7 mouse cellular contexts compared by ENCODE assay signal in genomic region chr14:30550232-30551070, GRCm38 (mm10). TPM values are rescaled to one million over a fixed set of nuclear protein-coding genes. Genes with fewer than 3 reads are reported as not detected.
A peak's percentile ranks its signal among the peaks of the same experiment; 100 is the strongest.
DNase-seq lines count a peak whose midpoint lies in the region; ATAC-seq and TF ChIP-seq lines count a peak whose summit lies in the region.

No protein-coding gene starts in this region.

- H3K4me2 ChIP-seq in forebrain, embryonic 13.5 days, result peak overlapping the region; percentile 91
- H3K4me2 ChIP-seq in liver, embryonic 14.5 days (ENCODE audit: low read depth), result peak overlapping the region; percentile 100

- H3K9ac ChIP-seq in forebrain, embryonic 13.5 days, result peak overlapping the region; percentile 91
- peak overlapping the region; percentile 91 for H3K9ac ChIP-seq in liver, embryonic 14.5 days (replicated peaks)

- H3K4me3 ChIP-seq in forebrain, embryonic 13.5 days, result peak overlapping the region; percentile 86
- peak overlapping the region; percentile 67 to 95 for H3K4me3 ChIP-seq in liver, embryonic 14.5 days (ENCODE audit: insufficient read depth in 1 of 2, low read depth in 2 of 2, low read length in 2 of 2)

- no peak for TF ChIP-seq CTCF in liver, embryonic 14.5 days (IDR thresholded peaks at IDR 0.05; ENCODE audit: low read depth)

- H3K27ac ChIP-seq in forebrain, embryonic 13.5 days, result no peak overlapping the region
- peak overlapping the region; percentile 18 for H3K27ac ChIP-seq in liver, embryonic 14.5 days

- peak; percentile 10 for DNase-seq in 3T3-L1 (ENCODE audit: low read depth, low spot score)
- peak; percentile 51 for DNase-seq in 416B (ENCODE audit: low read depth)
- DNase-seq in liver, embryonic 14.5 days (ENCODE audit: low read depth in 3 of 3, low spot score in 3 of 3), result peak in 1 of 3 experiments; percentile 30
- no peak for DNase-seq in urinary bladder, postnatal 14 days (ENCODE audit: low spot score)
- no peak for DNase-seq in urinary bladder, postnatal 10 days (ENCODE audit: low spot score)
- no peak for DNase-seq in frontal cortex, postnatal 10 days (ENCODE audit: low spot score in 2 of 2)

- ATAC-seq in forebrain, embryonic 13.5 days, result no peak
- ATAC-seq in liver, embryonic 14.5 days (ENCODE audit: insufficient read depth), result no peak

- no peaks in the 10 kb centered on the region for H3K27me3 ChIP-seq in forebrain, embryonic 13.5 days
- no peaks in the 10 kb centered on the region for H3K27me3 ChIP-seq in liver, embryonic 14.5 days (ENCODE audit: control insufficient read depth, insufficient read depth, low read length)

- peaks cover 32% of the 10 kb centered on the region for H3K4me1 ChIP-seq in forebrain, embryonic 13.5 days
- peaks cover 31% of the 10 kb centered on the region in 2 experiments for H3K4me1 ChIP-seq in liver, embryonic 14.5 days (replicated peaks; ENCODE audit: control insufficient read depth in 2 of 2, insufficient read depth in 2 of 2, low read length in 1 of 2)

- peaks cover 10% of the 10 kb centered on the region; the same call in 1 of the 2 replicates for H3K36me3 ChIP-seq in forebrain, embryonic 13.5 days (ENCODE audit: poor library complexity, severe bottlenecking)
- no peaks in the 10 kb centered on the region; the same call in none of the 2 replicates for H3K36me3 ChIP-seq in liver, embryonic 14.5 days (replicated peaks; ENCODE audit: control insufficient read depth, insufficient read depth, low read depth)

- H3K9me3 ChIP-seq in forebrain, embryonic 13.5 days (replicated peaks), result no peaks in the 10 kb centered on the region
- H3K9me3 ChIP-seq in liver, embryonic 14.5 days (ENCODE audit: control insufficient read depth, low read length), result no peaks in the 10 kb centered on the region

- no peak for TF ChIP-seq EP300 in liver, embryonic 14.5 days (IDR thresholded peaks at IDR 0.05; ENCODE audit: low read depth)

- WGBS in forebrain, embryonic 13.5 days, result 31% methylated on average over 8 of the region's 8 CpGs
- 14% methylated on average over 8 of the region's 8 CpGs for WGBS in liver, embryonic 14.5 days (ENCODE audit: insufficient replicate concordance)

RNA-seq across cellular contexts. Expression of gene Tkt, which starts 2.3 kb away (rescaled TPM):
- polyA plus RNA-seq in forebrain, embryonic 13.5 days (2015; fragmentation: Nextera tagmentation; extraction: Ambion mirVana), result 274 and 296 TPM in 2 replicates
- polyA plus RNA-seq in liver, embryonic 14.5 days (2012; rRNA removed), result 132 and 153 TPM in 2 replicates
- polyA plus RNA-seq in liver, embryonic 14.5 days (2014; fragmentation: Nextera tagmentation; extraction: Ambion mirVana), result 86.7 and 98.4 TPM in 2 replicates

RNA-seq across cellular contexts. Expression of gene Cacna1d, which starts 59.2 kb away (rescaled TPM):
- 4.4 and 4.5 TPM in 2 replicates for polyA plus RNA-seq in forebrain, embryonic 13.5 days (2015; fragmentation: Nextera tagmentation; extraction: Ambion mirVana)
- 0.15 and 0.17 TPM in 2 replicates for polyA plus RNA-seq in liver, embryonic 14.5 days (2012; rRNA removed)
- polyA plus RNA-seq in liver, embryonic 14.5 days (2014; fragmentation: Nextera tagmentation; extraction: Ambion mirVana), result 0.17 TPM in 1 of 2 replicates, not detected in the other

Comparison
In these comparisons a context has a peak if more than half of its experiments do, and no peak if none do; other contexts are left out.
1. DNase-seq: peak in 3T3-L1 (single experiment) and 416B (single experiment); none in urinary bladder, postnatal 14 days (single experiment), urinary bladder, postnatal 10 days (single experiment) and frontal cortex, postnatal 10 days (0 of 2).